Mouse (Mus musculus): ENCODE data around the gene Dkk3.

Dkk3 gene

DNA sequence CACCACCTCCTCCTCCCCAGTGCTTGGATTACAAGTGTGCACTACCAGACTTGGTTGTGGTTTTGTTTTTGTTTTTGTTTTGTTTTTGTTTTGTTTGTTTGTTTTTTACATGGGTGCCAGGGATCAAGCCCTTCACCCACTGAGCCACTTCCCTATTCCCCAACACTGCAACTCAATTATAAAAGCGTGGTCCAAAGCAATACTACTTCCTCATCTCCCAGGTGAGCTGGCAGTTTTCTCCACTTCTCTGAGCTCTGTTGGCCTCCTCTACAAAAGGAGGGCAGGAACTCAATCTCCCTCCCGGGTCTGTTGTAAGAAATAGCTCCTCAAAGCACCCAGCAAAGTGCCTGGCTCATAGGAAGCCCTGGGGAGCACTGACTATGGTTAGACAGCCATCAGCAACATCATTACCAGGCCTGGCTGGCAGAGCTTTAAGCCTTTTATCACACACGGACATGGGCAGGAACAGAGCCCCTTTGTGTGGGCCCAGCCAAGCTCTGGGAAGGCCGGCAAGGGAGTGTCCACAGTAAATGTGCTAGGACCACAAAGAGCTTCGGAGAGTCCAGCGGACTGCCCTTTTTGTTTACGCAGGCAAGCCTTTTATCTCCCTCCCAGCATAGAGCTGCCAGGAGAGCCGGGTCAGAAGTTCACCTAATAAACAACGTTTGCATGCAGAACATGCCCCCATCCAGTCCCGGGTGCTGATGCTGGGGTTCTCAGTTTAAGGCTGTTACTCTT lies 11.3 kb upstream of the Dkk3 start:
- in situ Hi-C loops (cut with MboI, MseI) = loop anchor here (10.0 to 25.0 kb wide), 2 partner anchors 517 to 855 kb away; partner anchors contain the start of gene Tead1 (in 1 of the 2)

- in situ Hi-C loops (cut with MboI, MseI) = loop anchor here (10.0 to 25.0 kb wide), 2 partner anchors 522 to 851 kb away; partner anchors contain the start of gene Tead1 (in 1 of the 2)
Observed at GRCm38 (mm10) chr7:112165593-112165992, 6.7 kb upstream of the Dkk3 start.

DNA sequence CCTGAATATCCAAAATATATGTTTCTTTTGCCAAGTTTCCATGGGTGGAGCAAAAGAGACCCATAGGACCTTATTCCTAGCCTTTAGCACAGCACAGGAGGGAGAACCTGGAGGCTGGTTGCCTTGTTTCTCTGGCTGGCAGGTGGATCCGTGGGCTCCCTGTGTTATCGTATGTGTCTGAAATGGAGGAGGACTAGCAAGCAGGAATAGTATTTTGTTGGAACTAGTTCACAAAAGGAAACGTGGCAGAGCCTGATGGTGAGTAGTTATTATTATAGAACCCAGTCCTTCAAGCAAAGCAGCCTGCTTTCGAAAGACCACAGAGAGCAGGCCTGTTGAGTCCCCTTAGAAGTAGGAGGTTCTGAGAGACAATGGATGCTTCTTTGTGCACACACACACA lies 6.2 kb upstream of the Dkk3 start:
- in situ Hi-C loops (cut with MboI, MseI) = loop anchor here (10.0 to 25.0 kb wide), 2 partner anchors 522 to 850 kb away; partner anchors contain the start of gene Tead1 (in 1 of the 2)

GRCm38 (mm10) chr7:112164430-112164829 lies 5.6 kb upstream of the Dkk3 start:
- in situ Hi-C loops (cut with MboI, MseI) = loop anchor here (10.0 to 25.0 kb wide), 2 partner anchors 523 to 850 kb away; partner anchors contain the start of gene Tead1 (in 1 of the 2)

GRCm38 (mm10) chr7:112159835-112160234 lies 978 bp upstream of the Dkk3 start:
- in situ Hi-C loops (cut with MboI, MseI) = loop anchor here (5.0 to 25.0 kb wide), 3 partner anchors 78 to 845 kb away; partner anchors contain the start of gene Tead1 (in 1 of the 2)

GRCm38 (mm10) chr7:112158316-112158741 lies 528 bp downstream of the Dkk3 start:
- in situ Hi-C loops (cut with MboI, MseI) = loop anchor here (5.0 to 25.0 kb wide), 2 partner anchors 76 to 529 kb away; partner anchors contain the start of gene Tead1 (in 1 of the 2)

- in situ Hi-C loops (cut with MboI, MseI) = loop anchor here (5.0 to 25.0 kb wide), 2 partner anchors 75 to 530 kb away; partner anchors contain the start of gene Tead1 (in 1 of the 2)
Observed at GRCm38 (mm10) chr7:112157584-112158315, 1.1 kb downstream of the Dkk3 start.

- in situ Hi-C loops (cut with MboI, MseI) = loop anchor here (5.0 to 25.0 kb wide), 2 partner anchors 73 to 532 kb away; partner anchors contain the start of gene Tead1 (in 1 of the 2)
Observed at GRCm38 (mm10) chr7:112155194-112155593, 3.7 kb downstream of the Dkk3 start.

DNA sequence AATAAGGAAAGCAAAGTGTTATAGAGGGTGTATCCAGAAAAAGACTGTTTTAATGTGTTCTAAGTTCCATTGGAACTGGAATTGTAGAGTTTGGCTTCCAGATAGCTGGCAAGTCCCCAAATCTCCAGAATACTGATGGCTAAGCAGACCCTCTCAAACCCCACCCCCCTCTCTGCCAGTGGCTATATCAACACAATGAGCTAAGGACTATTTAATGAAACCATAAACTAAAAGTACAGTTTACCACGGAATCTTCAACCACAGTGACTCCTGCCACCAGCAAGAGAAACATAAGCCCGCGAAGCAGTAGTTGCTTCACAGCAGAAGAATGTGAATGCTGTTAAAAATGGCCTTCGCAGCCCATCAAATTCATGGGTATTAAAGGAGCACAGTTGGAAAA lies 4.4 kb downstream of the Dkk3 start:
- in situ Hi-C loops (cut with MboI, MseI) = loop anchor here in 1 of 2 experiments (25.0 kb wide), 1 partner anchor 533 kb away; the partner anchor contains the start of gene Tead1

DNA sequence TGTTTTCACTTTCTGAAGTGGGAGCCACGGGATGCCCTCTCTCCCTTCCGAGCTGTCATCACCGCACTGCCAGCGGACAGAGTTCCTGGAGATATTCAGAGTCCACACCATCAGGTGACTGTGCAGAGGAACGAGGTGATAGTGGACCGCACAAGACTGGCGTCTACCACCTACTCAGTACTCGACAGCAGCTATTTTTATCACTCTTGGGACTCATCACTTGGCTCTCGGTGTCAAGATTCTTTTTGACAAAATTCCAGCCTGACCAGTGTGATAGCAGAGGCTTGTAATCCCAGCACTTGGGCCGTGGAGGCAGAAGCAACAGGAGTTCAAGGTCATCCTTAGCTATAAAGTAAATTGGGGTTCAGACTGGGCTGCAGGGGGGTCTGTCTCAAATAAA lies 9.7 kb downstream of the Dkk3 start:
- in situ Hi-C loops (cut with MboI, MseI) = no loop called here

- in situ Hi-C loops (cut with MboI, MseI) = no loop called here
Observed at GRCm38 (mm10) chr7:112147979-112148378, 10.9 kb downstream of the Dkk3 start.

DNA sequence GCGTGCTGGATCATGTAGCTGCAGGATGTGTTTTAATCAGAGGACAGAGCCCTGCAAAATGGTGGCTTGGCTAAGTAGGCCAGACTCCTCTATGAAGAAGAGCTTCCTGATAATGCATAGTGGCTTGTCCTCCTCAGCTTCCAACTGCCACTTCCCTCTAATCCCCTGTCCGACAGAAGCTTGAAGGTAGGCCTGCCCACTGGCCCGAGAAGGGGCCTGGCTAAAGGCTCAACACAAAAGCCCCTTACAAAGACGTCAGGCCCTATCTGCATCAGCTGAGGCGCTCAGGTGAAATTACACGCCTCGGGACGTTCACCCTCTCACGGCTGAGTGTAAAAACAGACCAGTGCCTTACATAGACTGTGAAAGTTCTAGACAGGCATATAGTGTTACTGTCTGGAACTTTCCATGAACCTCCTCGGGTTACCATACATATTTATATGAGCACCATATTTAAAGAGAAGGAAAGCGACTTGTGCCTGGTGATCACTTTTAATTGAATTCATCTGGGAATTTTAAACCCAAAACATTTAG lies 14.1 kb downstream of the Dkk3 start:
- in situ Hi-C loops (cut with MboI, MseI) = no loop called here

GRCm38 (mm10) chr7:112143978-112144377 lies 14.9 kb downstream of the Dkk3 start:
- in situ Hi-C loops (cut with MboI, MseI) = no loop called here

DNA sequence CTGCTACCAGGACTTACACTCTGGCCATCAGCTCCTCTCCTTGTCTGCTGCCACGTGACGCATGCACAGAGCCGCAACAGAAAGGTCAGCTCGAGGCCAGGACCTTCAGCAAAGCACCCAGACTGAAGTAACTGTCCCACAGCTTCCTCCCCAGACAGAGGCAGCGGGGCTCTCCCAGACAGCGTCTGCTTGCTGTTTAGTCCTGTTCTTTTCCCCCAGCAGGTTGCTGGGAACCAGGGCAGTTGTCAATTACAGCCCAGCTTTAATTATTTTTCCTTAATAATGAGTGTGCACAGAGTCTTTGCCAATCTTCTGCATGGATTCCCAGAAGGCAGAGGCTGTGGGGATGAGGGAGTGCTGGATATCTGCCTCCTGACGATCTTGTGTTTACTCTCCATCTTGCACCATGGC lies 15.8 kb downstream of the Dkk3 start:
- in situ Hi-C loops (cut with MboI, MseI) = no loop called here

GRCm38 (mm10) chr7:112142616-112143015 lies 16.2 kb downstream of the Dkk3 start:
- in situ Hi-C loops (cut with MboI, MseI) = no loop called here

GRCm38 (mm10) chr7:112140725-112141124 lies 18.1 kb downstream of the Dkk3 start:
- in situ Hi-C loops (cut with MboI, MseI) = no loop called here

DNA sequence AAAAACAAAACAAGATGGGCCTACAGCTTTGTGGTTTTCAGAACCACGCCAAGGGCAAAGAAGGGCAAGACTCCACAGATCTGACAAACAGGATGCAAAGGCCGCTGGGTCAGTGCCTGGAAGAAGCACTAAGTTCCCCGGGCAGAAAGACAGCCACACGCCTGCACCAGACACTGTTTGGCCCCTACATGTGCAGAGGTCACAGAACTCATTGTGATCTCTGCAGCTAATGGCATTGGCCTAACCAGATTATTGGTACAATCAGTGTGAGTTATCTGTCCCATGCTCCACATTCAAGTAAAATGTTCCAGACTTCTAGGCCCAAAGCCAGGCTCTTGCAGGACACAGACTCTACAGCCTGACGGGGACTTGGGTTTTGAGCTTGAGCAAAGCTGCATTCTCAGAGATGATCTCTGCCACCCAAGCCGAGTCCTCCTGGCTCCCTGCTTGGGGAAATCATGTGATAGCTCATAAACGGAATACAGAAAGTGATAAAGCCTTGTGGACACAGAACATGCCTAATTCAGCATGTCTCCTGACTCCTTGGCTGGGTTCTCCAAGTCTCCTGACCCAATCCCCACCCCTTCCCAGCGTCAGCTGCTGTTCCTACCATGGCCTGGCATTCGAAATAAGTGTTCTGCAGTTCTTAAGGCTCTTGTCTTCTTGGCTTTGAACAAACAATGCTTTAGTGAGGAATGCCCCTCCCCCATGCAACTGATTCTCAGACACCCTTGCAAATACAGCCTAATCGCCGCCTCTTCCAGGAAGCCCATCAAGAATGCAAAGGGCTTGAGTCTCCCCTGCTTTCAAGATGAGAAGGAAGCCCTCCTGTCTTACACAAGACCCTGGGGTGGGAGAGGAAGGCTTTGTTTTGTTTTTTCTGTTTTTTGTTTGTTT lies 20.1 kb downstream of the Dkk3 start:
- in situ Hi-C loops (cut with MboI, MseI) = no loop called here

DNA sequence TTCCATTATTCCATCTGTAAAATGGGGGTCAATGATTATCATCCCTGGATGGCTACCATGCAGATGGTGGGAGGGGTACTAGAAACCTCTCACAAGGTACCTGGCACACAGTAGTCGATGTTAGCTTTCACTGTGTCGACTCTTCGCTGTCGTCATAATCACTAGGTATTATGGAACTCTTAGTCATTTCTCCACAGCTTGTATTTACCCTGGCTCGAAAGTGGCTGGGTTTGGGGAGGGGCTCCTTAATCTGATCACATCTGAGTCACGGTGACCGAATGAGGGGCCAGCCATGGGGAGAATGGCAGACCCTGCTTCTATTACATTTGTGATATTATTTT lies 20.7 kb downstream of the Dkk3 start:
- in situ Hi-C loops (cut with MboI, MseI) = no loop called here

DNA sequence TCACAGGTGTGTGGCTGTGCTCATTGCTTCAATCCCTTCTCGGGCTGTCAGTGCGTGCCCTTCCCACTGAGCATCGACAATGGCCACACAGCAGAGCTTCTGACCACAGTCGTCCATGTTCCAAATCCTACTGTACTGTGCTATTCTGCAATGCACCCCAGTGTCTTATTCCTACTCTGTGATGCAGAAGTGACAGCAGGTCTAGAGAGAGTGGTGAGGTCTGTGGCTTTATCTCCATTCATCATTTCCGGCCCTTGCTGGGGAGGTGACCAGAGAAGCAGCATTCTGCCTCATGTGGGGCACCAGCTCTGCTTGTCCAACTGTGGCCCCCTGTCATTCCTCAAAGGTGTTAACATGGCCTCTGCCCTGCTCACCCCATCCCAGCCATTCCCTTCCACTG lies 22.3 kb downstream of the Dkk3 start:
- in situ Hi-C loops (cut with MboI, MseI) = no loop called here

- in situ Hi-C loops (cut with MboI, MseI) = no loop called here
Observed at GRCm38 (mm10) chr7:112135161-112135560, 23.7 kb downstream of the Dkk3 start.

- in situ Hi-C loops (cut with MboI, MseI) = no loop called here
Observed at GRCm38 (mm10) chr7:112133277-112133676, 25.6 kb downstream of the Dkk3 start.

All from T-helper 17 cell (primary cell).